Mouse (Mus musculus): ENCODE measurements at regions not wholly inside any gene's neighbourhood (a gene's known extent, or its start where the extent isn't known, plus 50 kb on each side); places are given as distances from the start of the nearest gene placed in this dataset.

DNA sequence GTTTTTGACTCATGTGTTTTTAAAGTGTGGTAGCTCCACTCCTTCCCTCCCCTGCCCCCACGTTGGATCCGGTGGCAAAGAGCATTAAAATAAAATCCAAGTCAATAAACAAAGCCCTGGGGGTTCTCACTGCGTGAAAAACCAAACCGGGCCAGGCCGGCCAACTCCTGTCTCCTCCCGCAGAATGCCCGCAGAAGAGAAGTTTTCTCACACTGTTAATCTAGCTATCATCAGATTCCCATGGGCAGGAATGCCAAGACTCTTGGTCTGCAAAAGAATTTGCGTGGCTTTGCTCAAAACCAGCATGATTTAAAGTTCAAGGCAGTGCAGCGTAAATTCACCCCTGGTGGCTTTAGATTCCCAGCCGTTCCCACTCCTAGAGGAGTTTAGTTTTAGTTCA, 219.0 kb downstream of the Nkx6-1 start:
- no peak for ATAC-seq (ENCODE audit: insufficient read depth, low FRiP score, low read depth)

DNA sequence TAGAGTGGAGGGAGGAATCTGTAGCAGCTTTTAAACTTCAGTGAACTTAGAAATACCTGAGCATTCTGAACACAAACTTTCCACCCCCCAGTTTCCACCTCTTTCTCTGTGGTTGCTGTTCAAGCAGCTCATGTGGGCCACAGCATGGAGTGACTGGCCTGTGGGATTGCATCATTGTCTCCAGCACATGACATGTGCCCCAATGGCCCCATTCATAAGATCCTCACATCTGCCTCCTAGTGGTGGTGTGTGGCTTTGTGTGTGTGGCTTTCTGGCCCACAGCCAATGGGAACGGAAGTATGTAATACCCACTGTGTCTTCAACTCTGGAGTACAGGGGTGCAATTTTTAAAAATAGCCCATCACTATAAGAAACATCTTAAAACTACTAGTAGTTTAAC, 223.0 kb downstream of the Nkx6-1 start:
- Histone ChIP-seq H3K27me3 (replicated peaks) (no peaks in the 10 kb centered on the region), H3K9ac (no peak overlapping the region), H3K27ac (no peak overlapping the region), H3K4me1 (no peaks in the 10 kb centered on the region), H3K4me2 (no peak overlapping the region), H3K4me3 (replicated peaks) (no peak overlapping the region), H3K9me3 (no peaks in the 10 kb centered on the region), H3K36me3 (no peaks in the 10 kb centered on the region)
- WGBS = 63% methylated on average over 1 of the region's 1 CpGs
- ATAC-seq (ENCODE audit: insufficient read depth, low FRiP score, low read depth) = no peak

More for the DNA sequence above, 219.0 kb downstream of the Nkx6-1 start:
- H3K9ac ChIP-seq = no peak overlapping the region
- H3K9me3 ChIP-seq = no peaks in the 10 kb centered on the region
- H3K36me3 ChIP-seq = no peaks in the 10 kb centered on the region
- no peaks in the 10 kb centered on the region for H3K27me3 ChIP-seq (replicated peaks)
- no peaks in the 10 kb centered on the region for H3K4me1 ChIP-seq
- 41% methylated on average over 10 of the region's 10 CpGs for WGBS
- no peak overlapping the region for H3K4me3 ChIP-seq (replicated peaks)
- no peak overlapping the region for H3K27ac ChIP-seq
- H3K4me2 ChIP-seq = no peak overlapping the region

DNA sequence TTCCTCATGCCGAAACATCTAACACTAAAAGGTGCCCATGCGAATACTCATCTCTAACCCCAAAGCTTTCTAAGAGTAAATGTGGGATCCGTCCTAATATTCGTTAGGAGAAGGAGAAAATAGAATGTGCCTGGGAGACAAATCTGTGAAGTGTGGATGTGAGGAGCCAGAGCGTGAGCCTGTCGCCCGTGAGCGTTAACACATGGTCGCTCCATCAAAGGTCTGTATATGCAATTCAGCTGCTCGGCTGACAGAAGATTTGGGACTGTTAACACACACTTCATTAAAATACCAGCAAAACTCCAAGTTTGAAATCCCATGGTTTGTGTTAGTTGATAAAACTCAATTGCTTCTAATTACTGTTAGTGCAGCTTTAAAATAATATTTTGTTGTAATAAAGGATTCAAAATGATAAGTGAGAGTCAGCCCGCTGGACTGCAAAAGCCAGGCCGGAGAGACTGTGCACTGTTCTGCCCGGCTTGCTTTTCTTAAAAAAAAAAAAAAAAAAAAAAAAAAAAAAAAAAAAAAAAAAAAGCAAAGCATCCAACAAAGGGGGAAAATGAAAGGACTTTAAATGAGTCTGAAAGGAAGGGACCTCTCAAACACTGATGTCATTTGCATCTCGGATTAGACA, 227.0 kb downstream of the Nkx6-1 start:
- WGBS = 55% methylated on average over 14 of the region's 14 CpGs

DNA sequence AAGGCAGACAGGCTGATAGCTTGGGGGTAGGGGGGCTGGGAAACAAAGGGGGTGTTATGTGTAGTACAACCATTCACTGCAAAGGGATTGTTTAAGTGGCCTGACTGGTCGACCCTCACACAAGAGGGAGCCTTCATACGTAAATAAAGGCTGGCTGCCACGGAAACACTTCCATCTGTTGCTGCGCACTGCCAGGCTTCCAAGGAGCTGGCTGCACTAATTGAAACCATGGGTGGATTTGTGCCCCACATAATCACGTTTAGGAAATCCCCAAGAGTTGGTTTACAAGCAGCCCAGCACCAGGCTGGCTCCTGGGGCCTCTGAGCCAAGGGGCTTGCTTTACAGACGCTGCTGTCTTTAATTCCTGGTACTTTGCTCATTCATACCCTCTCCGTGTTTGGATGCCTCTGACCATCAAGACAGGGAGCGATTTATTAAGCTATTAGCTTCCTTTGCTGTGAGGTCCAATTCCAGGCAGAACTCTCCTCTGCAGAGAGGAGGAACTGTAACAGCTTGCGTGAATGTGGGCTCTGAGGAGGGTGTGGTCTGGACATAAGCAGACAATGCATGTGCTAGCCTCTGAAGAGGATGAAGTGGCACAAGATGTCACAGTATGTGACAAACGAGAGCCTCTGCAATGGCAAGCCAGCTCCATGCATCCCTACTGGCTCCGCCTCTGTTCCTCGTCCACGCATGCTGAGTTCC, 238.6 kb downstream of the Nkx6-1 start:
- no peaks in the 10 kb centered on the region for H3K9me3 ChIP-seq
- H3K4me3 ChIP-seq (replicated peaks) = no peak overlapping the region
- peak overlapping the region; percentile 31; the same call in 1 of the 2 replicates for H3K27ac ChIP-seq
- ATAC-seq (ENCODE audit: insufficient read depth, low FRiP score, low read depth) = no peak; the same call in 1 of the 2 replicates
- WGBS = 28% methylated on average over 13 of the region's 13 CpGs
- H3K4me1 ChIP-seq = peaks cover 12% of the 10 kb centered on the region; the same call in 1 of the 2 replicates
- no peak overlapping the region for H3K4me2 ChIP-seq
- H3K9ac ChIP-seq = no peak overlapping the region
- H3K27me3 ChIP-seq (replicated peaks) = no peaks in the 10 kb centered on the region
- H3K36me3 ChIP-seq = no peaks in the 10 kb centered on the region

More for the DNA sequence above, 227.0 kb downstream of the Nkx6-1 start:
- Histone ChIP-seq H3K4me1 (no peaks in the 10 kb centered on the region), H3K9ac (no peak overlapping the region), H3K4me2 (no peak overlapping the region), H3K36me3 (no peaks in the 10 kb centered on the region), H3K27ac (no peak overlapping the region), H3K27me3 (replicated peaks) (no peaks in the 10 kb centered on the region), H3K9me3 (no peaks in the 10 kb centered on the region), H3K4me3 (replicated peaks) (no peak overlapping the region)
- ATAC-seq (ENCODE audit: insufficient read depth, low FRiP score, low read depth) = peak; percentile 42; the same call in 1 of the 2 replicates

DNA sequence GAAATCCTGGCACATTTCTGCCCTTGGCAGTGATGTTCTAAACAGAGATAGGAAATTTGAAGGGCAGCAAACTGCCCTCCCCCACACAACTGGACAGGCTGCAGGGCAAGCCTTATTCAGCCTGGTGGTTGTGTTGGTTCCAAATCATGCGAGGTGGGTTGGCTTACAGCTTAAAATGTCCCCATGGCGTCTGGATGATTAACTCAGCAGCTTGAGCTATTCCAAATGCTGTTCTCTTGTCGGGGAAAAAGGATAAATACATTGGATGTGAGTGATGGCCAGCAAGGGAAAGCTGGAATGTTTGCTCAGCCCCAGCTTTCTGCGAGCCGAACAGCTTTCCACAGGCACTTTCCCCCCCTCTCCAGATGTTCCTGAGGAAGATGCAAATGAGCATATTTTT, 280.5 kb downstream of the Nkx6-1 start:
- H3K36me3 ChIP-seq = no peaks in the 10 kb centered on the region
- no peak overlapping the region for H3K4me3 ChIP-seq (replicated peaks)
- no peaks in the 10 kb centered on the region for H3K9me3 ChIP-seq
- ATAC-seq (ENCODE audit: insufficient read depth, low FRiP score, low read depth) = peak; percentile 18; the same call in 1 of the 2 replicates
- H3K27me3 ChIP-seq (replicated peaks) = no peaks in the 10 kb centered on the region
- peak overlapping the region; percentile 57; the same call in 1 of the 2 replicates for H3K27ac ChIP-seq
- H3K9ac ChIP-seq = no peak overlapping the region
- no peak overlapping the region for H3K4me2 ChIP-seq
- H3K4me1 ChIP-seq = no peaks in the 10 kb centered on the region
- 20% methylated on average over 5 of the region's 5 CpGs for WGBS

DNA sequence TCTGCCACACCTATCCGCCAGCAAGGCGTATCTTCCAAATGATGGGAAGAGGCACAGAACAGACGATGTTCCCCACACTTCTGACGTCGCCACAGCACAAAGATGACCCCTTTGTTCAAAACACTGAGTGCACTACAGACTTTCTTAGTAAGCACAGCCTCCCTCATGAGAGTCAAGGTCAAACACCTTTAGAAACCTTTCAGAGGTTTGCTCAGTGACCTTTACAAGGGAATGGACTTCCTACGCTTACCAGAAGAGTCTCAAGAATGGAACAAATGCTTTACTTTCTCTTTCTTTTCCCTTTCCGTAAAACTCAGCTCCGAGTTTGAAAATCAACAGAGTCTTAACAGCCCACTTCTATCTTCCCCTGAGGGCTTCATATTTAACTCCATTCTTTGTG, 283.4 kb downstream of the Nkx6-1 start:
- Histone ChIP-seq H3K27me3 (replicated peaks) (no peaks in the 10 kb centered on the region), H3K4me1 (no peaks in the 10 kb centered on the region), H3K9ac (no peak overlapping the region), H3K4me3 (replicated peaks) (no peak overlapping the region), H3K27ac (no peak overlapping the region), H3K9me3 (no peaks in the 10 kb centered on the region), H3K4me2 (no peak overlapping the region), H3K36me3 (no peaks in the 10 kb centered on the region)
- ATAC-seq (ENCODE audit: insufficient read depth, low FRiP score, low read depth) = no peak
- WGBS = 76% methylated on average over 8 of the region's 8 CpGs

DNA sequence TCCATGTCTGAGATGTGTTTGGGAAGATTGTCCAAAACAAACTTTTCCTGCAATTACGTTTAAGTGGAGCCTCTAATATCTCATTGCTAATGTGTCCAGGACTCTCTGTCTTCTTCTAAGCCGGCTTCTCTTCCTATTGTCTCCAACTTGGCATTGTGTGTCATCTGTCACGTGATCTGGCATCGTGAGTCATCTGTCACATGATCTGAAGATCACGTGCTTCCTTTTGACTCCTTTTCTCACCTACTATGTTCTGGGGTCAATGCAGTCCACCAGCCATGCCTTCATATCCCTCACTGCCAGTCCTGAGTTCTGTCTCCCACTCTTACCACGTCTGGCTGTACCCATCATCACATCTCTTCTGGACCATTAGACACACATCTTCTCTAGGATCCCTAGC, 288.1 kb downstream of the Nkx6-1 start:
- Histone ChIP-seq H3K9me3 (no peaks in the 10 kb centered on the region), H3K9ac (no peak overlapping the region), H3K27ac (no peak overlapping the region), H3K36me3 (no peaks in the 10 kb centered on the region), H3K27me3 (replicated peaks) (no peaks in the 10 kb centered on the region), H3K4me1 (no peaks in the 10 kb centered on the region), H3K4me2 (no peak overlapping the region), H3K4me3 (replicated peaks) (no peak overlapping the region)
- 82% methylated on average over 6 of the region's 6 CpGs for WGBS
- ATAC-seq (ENCODE audit: insufficient read depth, low FRiP score, low read depth) = no peak

DNA sequence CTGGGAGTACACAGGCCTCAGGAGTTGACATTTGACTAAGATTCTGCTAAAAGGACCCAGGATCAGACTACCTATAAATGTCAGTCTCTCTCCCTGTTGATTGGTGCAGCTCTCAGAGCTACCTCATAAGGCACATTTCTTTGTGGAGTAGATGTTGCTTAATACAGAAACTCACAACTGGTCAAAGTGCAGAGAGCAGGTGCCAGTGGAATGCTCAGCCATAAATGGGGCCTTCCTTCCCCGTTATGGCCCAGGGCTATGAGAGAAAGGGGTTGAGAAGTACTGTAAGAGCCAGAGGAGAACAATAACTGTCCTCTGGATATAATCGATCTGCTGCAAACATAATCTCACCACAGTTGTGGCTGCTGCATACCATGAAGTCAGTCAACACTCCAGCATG, 290.7 kb downstream of the Nkx6-1 start:
- Histone ChIP-seq H3K9me3 (no peaks in the 10 kb centered on the region), H3K4me1 (no peaks in the 10 kb centered on the region), H3K27me3 (replicated peaks) (no peaks in the 10 kb centered on the region), H3K27ac (no peak overlapping the region), H3K4me2 (no peak overlapping the region), H3K4me3 (replicated peaks) (no peak overlapping the region), H3K9ac (no peak overlapping the region), H3K36me3 (no peaks in the 10 kb centered on the region)
- no peak for ATAC-seq (ENCODE audit: insufficient read depth, low FRiP score, low read depth)
- WGBS = 71% methylated on average over 2 of the region's 2 CpGs

DNA sequence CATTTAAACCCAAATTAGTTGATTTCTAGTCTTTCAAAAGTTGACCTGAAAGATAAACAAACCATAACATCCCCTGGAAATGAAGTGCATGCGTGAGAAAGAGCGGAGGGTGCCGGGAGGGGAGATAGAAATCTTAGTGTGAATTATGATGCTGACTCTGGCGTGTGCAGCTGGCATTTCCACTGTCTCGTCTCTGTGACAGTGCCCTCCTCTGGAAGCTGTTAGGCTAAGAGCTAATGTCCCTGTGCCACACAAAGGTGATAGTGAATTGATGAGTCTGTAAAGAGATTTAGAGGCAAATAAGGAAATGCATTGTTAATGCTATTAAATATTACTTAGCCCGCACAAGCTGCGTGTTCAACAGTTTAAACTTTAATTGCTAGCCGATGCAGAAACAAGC, 292.6 kb downstream of the Nkx6-1 start:
- Histone ChIP-seq H3K27ac (no peak overlapping the region), H3K4me2 (no peak overlapping the region), H3K9me3 (no peaks in the 10 kb centered on the region), H3K36me3 (no peaks in the 10 kb centered on the region), H3K9ac (no peak overlapping the region), H3K4me3 (replicated peaks) (no peak overlapping the region), H3K4me1 (no peaks in the 10 kb centered on the region), H3K27me3 (replicated peaks) (no peaks in the 10 kb centered on the region)
- ATAC-seq (ENCODE audit: insufficient read depth, low FRiP score, low read depth) = no peak
- WGBS = 51% methylated on average over 8 of the region's 8 CpGs

DNA sequence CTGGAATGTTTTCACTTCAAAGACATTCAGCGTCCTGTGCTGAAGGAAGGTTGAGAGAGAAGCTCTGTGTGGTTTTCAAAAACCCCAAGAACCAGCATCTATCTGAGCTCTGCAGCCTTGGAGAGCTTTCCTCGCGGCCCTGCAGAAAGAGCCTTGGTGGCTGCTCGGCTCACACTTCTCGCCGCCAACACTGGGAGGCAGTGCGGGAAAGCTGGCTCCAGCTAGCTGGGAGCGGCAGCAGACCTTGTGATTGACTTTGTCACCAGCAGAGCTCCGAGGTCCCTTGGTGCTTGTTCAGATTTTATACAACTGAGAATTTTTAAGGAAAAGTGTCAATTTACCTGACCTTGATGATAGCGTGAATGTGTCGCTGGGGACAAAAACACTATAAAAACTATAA, 299.4 kb downstream of the Nkx6-1 start:
- H3K4me2 ChIP-seq = peak overlapping the region; percentile 21

DNA sequence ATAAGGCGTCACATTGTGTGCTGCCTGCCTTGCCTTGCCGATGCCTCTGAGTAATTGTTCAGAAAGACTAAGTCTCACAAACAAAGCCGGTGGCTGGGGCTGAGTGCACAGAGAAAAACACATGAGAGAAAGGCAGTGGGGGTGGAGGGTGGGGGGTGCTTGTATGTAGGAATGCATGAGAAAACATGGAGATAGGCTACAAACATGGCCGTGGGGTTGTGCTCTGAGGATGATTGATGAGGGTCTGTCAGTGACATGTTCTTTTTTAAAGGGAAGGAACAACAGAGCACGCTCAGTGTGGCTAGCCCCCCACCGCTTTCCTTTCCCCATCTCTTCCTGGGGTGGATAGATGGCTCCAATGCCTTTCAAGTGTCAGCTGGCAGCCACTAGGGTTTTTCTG, 304.8 kb downstream of the Nkx6-1 start:
- H3K27me3 ChIP-seq (replicated peaks) = no peaks in the 10 kb centered on the region
- no peak overlapping the region for H3K9ac ChIP-seq
- no peak for ATAC-seq (ENCODE audit: insufficient read depth, low FRiP score, low read depth)
- H3K4me2 ChIP-seq = no peak overlapping the region
- H3K9me3 ChIP-seq = no peaks in the 10 kb centered on the region
- no peak overlapping the region for H3K4me3 ChIP-seq (replicated peaks)
- WGBS = 56% methylated on average over 6 of the region's 6 CpGs
- no peaks in the 10 kb centered on the region for H3K4me1 ChIP-seq
- no peaks in the 10 kb centered on the region for H3K36me3 ChIP-seq
- no peak overlapping the region for H3K27ac ChIP-seq

More for the DNA sequence above, 299.4 kb downstream of the Nkx6-1 start:
- Histone ChIP-seq H3K36me3 (no peaks in the 10 kb centered on the region), H3K4me3 (replicated peaks) (no peak overlapping the region), H3K9ac (no peak overlapping the region), H3K27me3 (replicated peaks) (no peaks in the 10 kb centered on the region), H3K4me1 (no peaks in the 10 kb centered on the region), H3K9me3 (no peaks in the 10 kb centered on the region), H3K27ac (no peak overlapping the region)
- ATAC-seq (ENCODE audit: insufficient read depth, low FRiP score, low read depth) = peak; percentile 65; the same call in 1 of the 2 replicates
- WGBS = 12% methylated on average over 11 of the region's 11 CpGs

DNA sequence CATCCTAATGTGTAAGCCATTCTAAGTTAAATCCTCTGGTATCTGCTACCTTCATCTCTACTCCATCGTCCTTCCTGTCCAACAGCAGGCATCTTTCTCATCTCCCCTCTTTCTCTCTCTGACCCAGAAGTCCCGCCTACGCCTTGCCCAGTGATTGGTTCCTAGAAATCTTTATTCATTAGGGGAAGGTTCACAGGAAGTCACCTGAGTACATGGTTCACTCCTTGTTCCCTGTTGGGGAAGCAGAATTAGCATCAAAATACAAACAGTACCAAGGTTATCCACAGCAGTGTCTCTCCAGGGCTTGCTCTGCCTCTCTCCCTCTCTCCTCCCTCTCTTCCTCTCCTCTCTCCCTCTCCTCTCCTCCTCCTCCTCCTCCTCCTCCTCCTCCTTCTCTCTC, 319.4 kb downstream of the Nkx6-1 start:
- Histone ChIP-seq H3K4me1 (no peaks in the 10 kb centered on the region), H3K4me3 (replicated peaks) (no peak overlapping the region), H3K9ac (no peak overlapping the region), H3K27ac (no peak overlapping the region), H3K9me3 (no peaks in the 10 kb centered on the region), H3K4me2 (no peak overlapping the region), H3K27me3 (replicated peaks) (no peaks in the 10 kb centered on the region), H3K36me3 (no peaks in the 10 kb centered on the region)
- 80% methylated on average over 3 of the region's 3 CpGs for WGBS
- ATAC-seq (ENCODE audit: insufficient read depth, low FRiP score, low read depth) = no peak
